Comparison of ENCODE assay signal across 8 mouse cellular contexts in genomic region chrX:134750764-134751592, GRCm38 (mm10). TPM values are rescaled to one million over a fixed set of nuclear protein-coding genes. Genes with fewer than 3 reads are reported as not detected.
DNase-seq lines count a peak whose midpoint lies in the region; ATAC-seq and TF ChIP-seq lines count a peak whose summit lies in the region.

Gene Armcx6 (minus strand): TSS chrX:134751417.

- no peaks in the 10 kb centered on the region; the same call in 1 of the 2 replicates for H3K4me1 ChIP-seq in cerebellum, adult 2 months (ENCODE audit: control insufficient read depth, insufficient read depth, low read length)
- no peaks in the 10 kb centered on the region for H3K4me1 ChIP-seq in lung, postnatal 0 days (ENCODE audit: insufficient read depth, low read depth, low read length)

- peak within 1 kb of the TSS; percentile 71 for H3K4me2 ChIP-seq in lung, postnatal 0 days (replicated peaks; ENCODE audit: low read depth, low read length)

- peak; percentile 95 for ATAC-seq in lung, postnatal 0 days

- no peaks in the 10 kb centered on the region for H3K27me3 ChIP-seq in cerebellum, adult 2 months (ENCODE audit: control insufficient read depth, insufficient read depth, low read length)
- H3K27me3 ChIP-seq in lung, postnatal 0 days (replicated peaks; ENCODE audit: insufficient read depth, low read length) = no peaks in the 10 kb centered on the region

- peak; percentile 22; the same call in 1 of the 2 replicates for TF ChIP-seq POLR2A in cerebellum, adult 2 months (IDR thresholded peaks at IDR 0.05; ENCODE audit: borderline replicate concordance, insufficient read depth, low read length)

- H3K9me3 ChIP-seq in lung, postnatal 0 days (ENCODE audit: low read length) = no peaks in the 10 kb centered on the region

- TF ChIP-seq EP300 in lung, postnatal 0 days (IDR thresholded peaks at IDR 0.05) = no peak

- no peak for TF ChIP-seq CTCF in cerebellum, adult 2 months (IDR thresholded peaks at IDR 0.05; ENCODE audit: borderline replicate concordance, insufficient read depth, low read depth, low read length)
- TF ChIP-seq CTCF in lung, postnatal 0 days (IDR thresholded peaks at IDR 0.05) = peak; percentile 30

- H3K36me3 ChIP-seq in lung, postnatal 0 days (ENCODE audit: insufficient read depth, low read length) = no peaks in the 10 kb centered on the region

- WGBS in cerebellum, adult 2 months = 5% methylated on average over 36 of the region's 36 CpGs
- 10% methylated on average over 36 of the region's 36 CpGs for WGBS in lung, postnatal 0 days

- H3K27ac ChIP-seq in cerebellum, adult 2 months (ENCODE audit: insufficient read depth, low read length) = no peak within 1 kb of the TSS
- no peak within 1 kb of the TSS for H3K27ac ChIP-seq in lung, postnatal 0 days (ENCODE audit: low read length)

- H3K4me3 ChIP-seq in cerebellum, adult 2 months (replicated peaks; ENCODE audit: insufficient read depth, low read depth, low read length) = peak within 1 kb of the TSS; percentile 98
- peak within 1 kb of the TSS; percentile 44 for H3K4me3 ChIP-seq in lung, postnatal 0 days (ENCODE audit: low read depth, low read length)

- no peak within 1 kb of the TSS for H3K9ac ChIP-seq in lung, postnatal 0 days (replicated peaks; ENCODE audit: low read depth)

- DNase-seq in NIH3T3 (ENCODE audit: low read depth) = peak; percentile 83
- DNase-seq in cerebellum, adult 2 months = peak; percentile 68 to 77
- peak; percentile 81 for DNase-seq in forelimb bud, embryonic 11.5 days (ENCODE audit: low read depth, low spot score)
- DNase-seq in heart, postnatal 4 days = peak; percentile 75
- DNase-seq in layer of hippocampus, adult 9-11 months = peak; percentile 77
- DNase-seq in lung, postnatal 0 days (ENCODE audit: low spot score) = peak; percentile 80
- DNase-seq in ovary, postnatal 36 days (ENCODE audit: low spot score) = peak; percentile 63
- peak; percentile 79 for DNase-seq in thymus, postnatal 14 days

RNA-seq across cellular contexts. Expression of gene Armcx6, which starts in this region (rescaled TPM):
- polyA plus RNA-seq in cerebellum, adult 2 months (2012; rRNA removed) = 10.1 and 11.6 TPM in 2 replicates
- total RNA-seq in heart, postnatal 4 days (2021) = 10 to 100 TPM in 1 of 2 experiments, 1 to 10 TPM in 1; 8.5 to 12.7 TPM
- 11.9 and 13.1 TPM in 2 replicates for polyA plus RNA-seq in lung, postnatal 0 days (2015; fragmentation: Nextera tagmentation; extraction: Ambion mirVana)
